Mouse (Mus musculus): ENCODE measurements around the gene Clspn.
"Not testable (repeated sequence)": the region's sequence is repeated elsewhere in the genome, so short reads cannot be mapped to it uniquely, and the experiment has no call there.

The Clspn gene

GRCm38 (mm10) chr4:126556809-126557711, at the start of gene Clspn:
Clspn (plus strand) TSS chr4:126556935.
- peak; percentile 83 to 87 for DNase-seq (ENCODE audit: low spot score in 2 of 2)

GRCm38 (mm10) chr4:126508110-126508899, 48.4 kb upstream of the Clspn start:
- no peak for DNase-seq (ENCODE audit: low spot score in 2 of 2)

GRCm38 (mm10) chr4:126509072-126509471, 47.7 kb upstream of the Clspn start:
- DNase-seq (ENCODE audit: low spot score in 2 of 2) = no peak

- DNase-seq (ENCODE audit: low spot score in 2 of 2) = no peak
Measured at GRCm38 (mm10) chr4:126511013-126511412, 45.7 kb upstream of the Clspn start.

- DNase-seq (ENCODE audit: low spot score in 2 of 2) = no peak
Measured at GRCm38 (mm10) chr4:126512308-126513066, 44.2 kb upstream of the Clspn start.

GRCm38 (mm10) chr4:126526164-126526563, 30.6 kb upstream of the Clspn start:
- no peak for DNase-seq (ENCODE audit: low spot score in 2 of 2)

GRCm38 (mm10) chr4:126526828-126527227, 29.9 kb upstream of the Clspn start:
- DNase-seq (ENCODE audit: low spot score in 2 of 2) = no peak

- DNase-seq (ENCODE audit: low spot score in 2 of 2) = no peak
Measured at GRCm38 (mm10) chr4:126532292-126532691, 24.4 kb upstream of the Clspn start.

GRCm38 (mm10) chr4:126532827-126533728, 23.7 kb upstream of the Clspn start, which contains the start of gene Ago4:
Ago4 (minus strand) TSS chr4:126533472.
- peak; percentile 29 to 40 for DNase-seq (ENCODE audit: low spot score in 2 of 2)

- DNase-seq (ENCODE audit: low spot score in 2 of 2) = no peak
Measured at GRCm38 (mm10) chr4:126533729-126534070, 23.0 kb upstream of the Clspn start.

- DNase-seq (ENCODE audit: low spot score in 2 of 2) = not testable (repeated sequence)
Measured at GRCm38 (mm10) chr4:126535631-126536030, 21.1 kb upstream of the Clspn start.

- no peak for DNase-seq (ENCODE audit: low spot score in 2 of 2)
Measured at GRCm38 (mm10) chr4:126536865-126537264, 19.9 kb upstream of the Clspn start.

- DNase-seq (ENCODE audit: low spot score in 2 of 2) = no peak
Measured at GRCm38 (mm10) chr4:126540487-126541071, 16.2 kb upstream of the Clspn start.

- no peak for DNase-seq (ENCODE audit: low spot score in 2 of 2)
Measured at GRCm38 (mm10) chr4:126542838-126543237, 13.9 kb upstream of the Clspn start.

- no peak for DNase-seq (ENCODE audit: low spot score in 2 of 2)
Measured at GRCm38 (mm10) chr4:126545016-126545415, 11.7 kb upstream of the Clspn start.

- DNase-seq (ENCODE audit: low spot score in 2 of 2) = no peak
Measured at GRCm38 (mm10) chr4:126545703-126546102, 11.0 kb upstream of the Clspn start.

- DNase-seq (ENCODE audit: low spot score in 2 of 2) = no peak
Measured at GRCm38 (mm10) chr4:126546183-126546582, 10.6 kb upstream of the Clspn start.

GRCm38 (mm10) chr4:126552136-126552535, 4.6 kb upstream of the Clspn start:
- DNase-seq (ENCODE audit: low spot score in 2 of 2) = no peak

GRCm38 (mm10) chr4:126553105-126553504, 3.6 kb upstream of the Clspn start:
- DNase-seq (ENCODE audit: low spot score in 2 of 2) = no peak

- no peak for DNase-seq (ENCODE audit: low spot score in 2 of 2)
Measured at GRCm38 (mm10) chr4:126553685-126554084, 3.0 kb upstream of the Clspn start.
